Mouse (Mus musculus): Measurements from ENCODE around the gene 1190005I06Rik. TPM values are rescaled to one million over a fixed set of nuclear protein-coding genes. Genes with fewer than 3 reads are reported as not detected.

Gene 1190005I06Rik
- polyA plus RNA-seq, 1 experiment from 2014 or later = 1.4 TPM

GRCm38 (mm10) chr8:120562680-120563347, 84.6 kb downstream of the 1190005I06Rik start:
- Histone ChIP-seq H3K9me3 (replicated peaks; ENCODE audit: control insufficient read depth, low read length) (no peaks in the 10 kb centered on the region), H3K36me3 (ENCODE audit: control insufficient read depth, insufficient read depth) (peaks cover 44% of the 10 kb centered on the region), H3K4me1 (ENCODE audit: control insufficient read depth, low read depth, low read length) (peaks cover 7% of the 10 kb centered on the region; the same call in 1 of the 2 replicates), H3K27ac (ENCODE audit: low read length) (no peak overlapping the region), H3K27me3 (ENCODE audit: control insufficient read depth, insufficient read depth, low read depth, low read length) (no peaks in the 10 kb centered on the region), H3K9ac (ENCODE audit: low read depth, low read length) (no peak overlapping the region), H3K4me2 (ENCODE audit: low read depth, low read length) (no peak overlapping the region), H3K4me3 (ENCODE audit: low read depth, low read length) (no peak overlapping the region)
- ATAC-seq (ENCODE audit: low read depth) = no peak
- 82% methylated on average over 18 of the region's 18 CpGs for WGBS (ENCODE audit: insufficient replicate concordance)

GRCm38 (mm10) chr8:120561539-120562435, 85.6 kb downstream of the 1190005I06Rik start:
- Histone ChIP-seq H3K4me1 (ENCODE audit: control insufficient read depth, low read depth, low read length) (peaks cover 12% of the 10 kb centered on the region; the same call in 1 of the 2 replicates), H3K9me3 (replicated peaks; ENCODE audit: control insufficient read depth, low read length) (no peaks in the 10 kb centered on the region), H3K36me3 (ENCODE audit: control insufficient read depth, insufficient read depth) (peaks cover 34% of the 10 kb centered on the region), H3K27me3 (ENCODE audit: control insufficient read depth, insufficient read depth, low read depth, low read length) (no peaks in the 10 kb centered on the region), H3K9ac (ENCODE audit: low read depth, low read length) (no peak overlapping the region), H3K4me3 (ENCODE audit: low read depth, low read length) (no peak overlapping the region), H3K27ac (ENCODE audit: low read length) (no peak overlapping the region), H3K4me2 (ENCODE audit: low read depth, low read length) (no peak overlapping the region)
- 77% methylated on average over 22 of the region's 22 CpGs for WGBS (ENCODE audit: insufficient replicate concordance)
- ATAC-seq (ENCODE audit: low read depth) = no peak

GRCm38 (mm10) chr8:120560535-120560934, 86.9 kb downstream of the 1190005I06Rik start:
- Histone ChIP-seq H3K4me1 (ENCODE audit: control insufficient read depth, low read depth, low read length) (peaks cover 22% of the 10 kb centered on the region), H3K36me3 (ENCODE audit: control insufficient read depth, insufficient read depth) (peaks cover 25% of the 10 kb centered on the region), H3K9me3 (replicated peaks; ENCODE audit: control insufficient read depth, low read length) (no peaks in the 10 kb centered on the region), H3K4me2 (ENCODE audit: low read depth, low read length) (no peak overlapping the region), H3K27me3 (ENCODE audit: control insufficient read depth, insufficient read depth, low read depth, low read length) (no peaks in the 10 kb centered on the region), H3K9ac (ENCODE audit: low read depth, low read length) (no peak overlapping the region), H3K4me3 (ENCODE audit: low read depth, low read length) (no peak overlapping the region), H3K27ac (ENCODE audit: low read length) (no peak overlapping the region)
- ATAC-seq (ENCODE audit: low read depth) = no peak
- whole genome bisulfite sequencing (ENCODE audit: insufficient replicate concordance) = 84% methylated on average over 5 of the region's 5 CpGs

GRCm38 (mm10) chr8:120559654-120560053, 87.8 kb downstream of the 1190005I06Rik start:
- H3K4me3 ChIP-seq (ENCODE audit: low read depth, low read length) = no peak overlapping the region
- no peak overlapping the region for H3K9ac ChIP-seq (ENCODE audit: low read depth, low read length)
- peaks cover 27% of the 10 kb centered on the region for H3K36me3 ChIP-seq (ENCODE audit: control insufficient read depth, insufficient read depth)
- peaks cover 29% of the 10 kb centered on the region for H3K4me1 ChIP-seq (ENCODE audit: control insufficient read depth, low read depth, low read length)
- no peaks in the 10 kb centered on the region for H3K27me3 ChIP-seq (ENCODE audit: control insufficient read depth, insufficient read depth, low read depth, low read length)
- H3K4me2 ChIP-seq (ENCODE audit: low read depth, low read length) = no peak overlapping the region
- no peaks in the 10 kb centered on the region for H3K9me3 ChIP-seq (replicated peaks; ENCODE audit: control insufficient read depth, low read length)
- 87% methylated on average over 11 of the region's 11 CpGs for WGBS (ENCODE audit: insufficient replicate concordance)
- no peak overlapping the region for H3K27ac ChIP-seq (ENCODE audit: low read length)
- ATAC-seq (ENCODE audit: low read depth) = no peak

Other genes with a start within 250 kb of the 1190005I06Rik start
- gene Gins2, start 58.3 kb downstream of the 1190005I06Rik start, polyA plus RNA-seq (2015; fragmentation: Nextera tagmentation; extraction: Ambion mirVana) = 40.6 and 43.3 TPM in 2 replicates
- gene Gm27021, start 20.4 kb upstream of the 1190005I06Rik start, polyA plus RNA-seq (2015; fragmentation: Nextera tagmentation; extraction: Ambion mirVana) = 0.15 and 0.23 TPM in 2 replicates
- 638 and 672 TPM in 2 replicates for gene Cox4i1, start 20.6 kb upstream of the 1190005I06Rik start, polyA plus RNA-seq (2015; fragmentation: Nextera tagmentation; extraction: Ambion mirVana)
- gene Emc8, start 20.9 kb upstream of the 1190005I06Rik start, polyA plus RNA-seq (2015; fragmentation: Nextera tagmentation; extraction: Ambion mirVana) = 83.1 and 93.1 TPM in 2 replicates
- 17.4 and 18.9 TPM in 2 replicates for gene Irf8, start 88.7 kb upstream of the 1190005I06Rik start, polyA plus RNA-seq (2015; fragmentation: Nextera tagmentation; extraction: Ambion mirVana)